Mouse (Mus musculus) regulatory T cell (primary cell): ENCODE data around the gene Cfap57.
"Not testable (repeated sequence)": the region's sequence is repeated elsewhere in the genome, so short reads cannot be mapped to it uniquely, and the experiment has no call there.

Experiments used
- in situ Hi-C: fragments of 300-600 bp; cut with MboI, MseI; formaldehyde crosslinking; loops from one replicate; pipeline ENCODE4 v1.15.1; 2025; ENCODE audit warnings: high pct_unique_total_duplicates

Gene Cfap57

DNA sequence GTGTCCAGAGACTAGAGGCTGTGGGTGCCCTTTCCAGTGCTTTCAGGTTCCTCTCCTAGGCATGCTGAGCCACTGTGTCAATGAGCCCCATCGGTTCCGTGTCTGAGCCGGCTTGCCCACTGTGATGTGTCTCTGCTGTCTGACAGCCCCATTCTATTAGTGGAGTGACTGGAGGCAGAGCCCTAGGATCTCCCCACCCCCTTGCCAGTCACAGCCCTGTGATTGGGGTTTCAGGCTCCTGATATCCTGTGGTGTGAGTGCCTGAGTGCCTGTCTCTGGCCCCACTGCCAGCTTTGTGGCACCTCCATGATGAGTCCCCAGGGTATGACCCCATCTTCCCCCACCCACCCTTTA, 55.7 kb downstream of the Cfap57 start:
- in situ Hi-C loops: no loop called here

DNA sequence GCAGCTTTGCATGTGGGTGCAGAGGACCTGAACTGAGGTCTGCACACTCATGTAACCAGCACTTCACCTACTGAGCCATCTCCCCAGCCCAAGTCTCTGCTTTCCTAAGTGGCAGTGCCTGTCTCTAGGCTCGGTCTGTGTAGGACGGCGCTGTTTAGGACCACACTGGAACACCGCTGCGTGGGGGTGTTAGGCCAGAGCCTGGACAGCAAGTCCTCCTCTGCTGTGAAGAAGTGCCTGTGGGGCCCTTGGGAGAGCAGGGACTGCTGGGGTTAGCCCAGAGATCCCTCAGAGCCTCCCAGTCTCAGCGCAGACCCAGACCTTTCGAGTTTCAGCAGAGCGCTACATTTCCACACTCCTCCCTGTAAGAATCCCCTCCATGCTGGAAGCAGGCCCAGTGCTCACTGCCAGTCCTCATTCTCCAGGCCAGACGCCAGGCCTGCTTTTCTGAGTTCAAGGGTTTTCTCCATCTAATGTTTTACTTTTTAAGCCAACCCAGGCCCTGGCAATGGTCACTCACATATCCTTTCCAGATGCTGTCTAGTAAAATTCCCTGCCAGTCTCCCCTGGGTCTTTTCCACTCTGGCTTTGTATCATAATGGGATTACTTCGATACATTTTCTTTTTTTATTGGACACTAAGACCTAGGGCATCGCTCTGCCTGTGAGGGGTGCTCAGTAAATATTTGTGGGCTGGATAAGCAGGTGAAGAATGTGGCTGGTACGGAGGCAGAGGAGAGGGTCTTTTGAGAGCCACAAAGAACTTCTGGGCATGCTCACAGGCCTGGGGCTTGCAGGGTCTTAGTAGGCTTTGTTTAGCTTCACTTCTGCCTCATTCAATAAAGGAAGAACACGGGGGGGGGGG, 56.3 kb downstream of the Cfap57 start:
- in situ Hi-C loops: no loop called here

DNA sequence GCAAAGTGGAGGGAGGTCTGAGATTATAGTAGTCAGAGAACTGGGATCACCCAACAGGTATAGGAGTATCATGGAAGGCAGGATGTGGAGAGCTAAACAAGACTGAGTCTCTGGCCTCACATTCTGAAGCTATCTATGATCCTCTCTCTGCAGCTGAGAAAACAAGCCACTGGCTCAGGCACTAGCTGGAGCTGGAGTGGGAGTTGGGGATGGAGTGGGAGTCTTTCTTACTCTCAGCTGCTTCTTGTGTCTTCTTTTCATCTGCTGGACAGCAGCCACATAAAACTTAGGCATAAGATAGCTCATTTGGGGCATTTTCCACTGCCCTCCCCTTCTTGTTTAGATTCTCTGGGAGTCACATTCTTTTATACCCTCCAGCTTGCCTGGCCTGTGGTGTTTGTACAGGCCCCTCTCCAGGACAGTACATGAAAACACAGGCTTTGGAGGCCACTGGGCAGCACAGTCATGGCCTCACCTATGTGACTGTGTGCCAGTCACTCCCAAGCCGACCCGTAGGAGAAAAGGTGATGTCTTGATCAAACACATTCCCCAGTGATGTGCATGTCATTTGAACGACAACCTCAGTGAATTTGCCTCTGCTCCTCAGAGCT, 67.4 kb downstream of the Cfap57 start:
- in situ Hi-C loops: no loop called here

DNA sequence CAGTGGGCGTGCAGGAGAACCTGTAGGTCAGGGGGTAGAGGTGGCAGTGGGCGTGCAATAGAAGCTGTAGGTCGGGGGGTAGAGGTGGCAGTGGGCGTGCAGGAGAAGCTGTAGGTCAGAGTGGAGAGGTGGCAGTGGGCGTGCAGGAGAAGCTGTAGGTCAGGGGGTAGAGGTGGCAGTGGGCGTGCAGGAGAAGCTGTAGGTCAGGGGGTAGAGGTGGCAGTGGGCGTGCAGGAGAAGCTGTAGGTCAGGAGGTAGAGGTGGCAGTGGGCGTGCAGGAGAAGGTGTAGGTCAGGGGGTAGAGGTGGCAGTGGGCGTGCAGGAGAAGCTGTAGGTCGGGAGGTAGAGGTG, 72.5 kb downstream of the Cfap57 start:
- in situ Hi-C loops: not testable (repeated sequence)

DNA sequence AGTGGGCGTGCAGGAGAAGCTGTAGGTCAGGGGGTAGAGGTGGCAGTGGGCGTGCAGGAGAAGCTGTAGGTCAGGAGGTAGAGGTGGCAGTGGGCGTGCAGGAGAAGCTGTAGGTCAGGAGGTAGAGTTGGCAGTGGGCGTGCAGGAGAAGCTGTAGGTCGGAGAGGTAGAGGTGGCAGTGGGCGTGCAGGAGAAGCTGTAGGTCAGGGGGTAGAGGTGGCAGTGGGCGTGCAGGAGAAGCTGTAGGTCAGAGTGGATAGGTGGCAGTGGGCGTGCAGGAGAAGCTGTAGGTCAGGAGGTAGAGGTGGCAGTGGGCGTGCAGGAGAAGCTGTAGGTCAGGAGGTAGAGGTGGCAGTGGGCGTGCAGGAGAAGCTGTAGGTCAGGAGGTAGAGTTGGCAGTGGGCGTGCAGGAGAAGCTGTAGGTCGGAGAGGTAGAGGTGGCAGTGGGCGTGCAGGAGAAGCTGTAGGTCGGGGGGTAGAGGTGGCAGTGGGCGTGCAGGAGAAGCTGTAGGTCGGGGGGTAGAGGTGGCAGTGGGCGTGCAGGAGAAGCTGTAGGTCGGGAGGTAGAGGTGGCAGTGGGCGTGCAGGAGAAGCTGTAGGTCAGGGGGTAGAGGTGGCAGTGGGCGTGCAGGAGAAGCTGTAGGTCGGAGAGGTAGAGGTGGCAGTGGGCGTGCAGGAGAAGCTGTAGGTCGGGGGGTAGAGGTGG, 73.0 kb downstream of the Cfap57 start:
- in situ Hi-C loops: not testable (repeated sequence)

DNA sequence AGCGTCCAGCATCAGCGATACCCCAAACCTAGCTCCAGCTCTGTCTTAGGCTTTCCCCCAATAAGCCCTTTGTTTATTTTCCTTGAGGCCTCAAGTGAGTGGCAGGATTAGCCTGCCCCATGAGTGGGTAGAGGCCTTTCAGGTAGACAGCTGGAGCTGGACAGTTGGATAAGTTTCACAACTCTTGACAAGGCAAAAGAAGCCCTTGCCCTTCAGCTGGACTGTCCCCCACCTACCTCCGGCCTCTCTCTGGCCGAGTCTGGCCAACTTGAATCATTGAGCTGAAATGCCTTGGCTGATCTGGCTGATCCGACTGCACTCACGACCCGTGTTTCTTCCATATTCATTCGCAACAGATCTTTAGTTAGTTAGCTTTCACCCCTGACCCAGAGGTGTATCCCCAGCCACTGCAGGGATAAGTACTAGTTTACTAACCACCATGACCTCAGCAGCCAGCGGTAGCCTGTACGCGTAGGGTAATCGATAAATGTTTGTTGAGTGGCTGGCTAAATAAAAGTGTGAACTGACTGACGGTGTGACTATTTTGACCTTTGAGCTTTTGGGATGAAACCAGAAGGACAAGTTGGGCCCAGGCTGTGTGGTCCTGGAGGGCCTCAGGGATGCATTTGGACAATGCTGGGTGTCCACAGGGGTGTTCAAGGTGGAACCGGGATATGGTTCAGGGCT, 76.0 kb downstream of the Cfap57 start:
- in situ Hi-C loops: no loop called here

DNA sequence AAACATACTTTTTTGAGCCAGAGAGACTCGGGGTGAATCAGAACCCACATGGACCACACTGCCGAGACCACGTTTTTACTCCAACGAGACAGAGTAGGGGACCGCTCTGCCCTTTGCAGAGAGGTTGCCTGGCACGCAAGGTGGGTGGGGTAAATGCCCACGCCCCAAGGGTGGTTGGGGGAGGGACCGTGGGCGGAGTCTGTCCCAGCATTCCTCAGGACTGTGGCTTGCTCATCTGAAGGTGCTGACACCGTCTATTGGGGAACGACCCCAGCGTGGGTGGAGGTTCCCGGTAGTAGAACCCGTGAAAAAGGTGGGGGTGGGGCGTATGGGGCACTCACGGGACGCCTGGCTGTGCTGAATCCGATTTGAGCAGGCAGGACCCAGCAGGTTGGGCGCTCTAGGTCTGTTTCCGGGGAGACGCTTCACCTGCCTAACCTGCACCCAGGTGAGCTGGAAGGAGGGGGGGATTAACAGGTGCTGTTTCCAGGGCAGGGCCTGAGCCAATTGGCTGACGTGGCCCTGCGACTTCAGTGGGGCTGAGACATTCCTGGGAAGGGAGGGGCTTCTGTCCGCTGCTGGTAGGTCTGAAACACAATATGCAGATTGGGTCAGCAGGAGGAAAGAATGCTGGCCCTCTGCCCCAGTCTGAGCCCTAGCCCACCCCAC, 76.9 kb downstream of the Cfap57 start, which contains the start of gene Tmem125:
TSS of gene Tmem125 (minus strand) at position 453 of the 669 bp plus-strand sequence.
- in situ Hi-C loops: no loop called here

DNA sequence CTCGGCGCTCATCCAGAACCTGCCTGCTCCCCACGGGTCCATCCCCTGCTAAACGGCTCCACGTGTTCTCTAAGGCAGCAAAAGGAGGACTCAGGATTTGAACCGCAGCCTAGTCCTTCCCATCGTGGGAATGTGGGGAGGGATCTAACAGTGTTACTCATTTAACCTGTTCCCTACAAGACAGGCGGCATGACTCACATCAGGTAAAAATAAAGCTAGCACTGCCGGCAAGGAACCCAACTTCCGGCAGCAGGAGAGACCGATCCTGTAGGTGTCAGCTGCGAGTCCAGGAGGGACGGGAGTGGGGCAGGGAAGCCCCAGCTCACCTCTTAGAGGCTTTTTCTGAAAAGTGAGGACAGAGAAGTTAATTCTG, 77.4 kb downstream of the Cfap57 start:
- in situ Hi-C loops: no loop called here

DNA sequence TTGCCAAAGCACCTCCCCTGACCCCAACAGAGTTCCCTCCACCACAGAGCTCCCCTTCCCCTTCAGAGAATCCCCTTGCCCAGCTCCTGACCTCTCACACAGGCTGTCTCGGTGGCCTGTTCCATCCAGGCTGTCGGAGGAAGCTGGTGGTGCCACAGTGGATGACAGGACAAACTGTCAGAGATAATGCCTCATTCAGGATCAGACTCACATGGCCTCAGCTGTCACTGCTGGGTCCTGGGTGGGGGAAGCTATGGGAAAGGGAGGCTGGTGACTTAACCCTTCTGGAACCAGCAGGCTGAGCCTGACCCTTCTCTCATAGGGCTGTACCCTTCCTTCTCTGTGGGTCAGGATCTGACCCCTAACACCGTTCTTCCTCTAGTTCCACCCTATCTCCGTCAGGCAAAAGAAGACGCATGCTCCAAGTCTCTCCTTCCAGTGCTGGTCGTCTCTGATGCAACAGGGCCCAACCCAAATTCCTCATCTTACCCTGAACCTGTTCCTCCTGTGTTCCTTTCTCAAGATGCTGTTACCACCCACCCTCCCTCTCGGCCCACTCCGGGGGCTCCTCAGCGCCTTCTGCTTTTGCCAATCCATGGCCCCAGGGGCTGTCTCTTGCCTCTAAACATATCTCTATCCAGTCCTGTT, 77.9 kb downstream of the Cfap57 start:
- in situ Hi-C loops: no loop called here

DNA sequence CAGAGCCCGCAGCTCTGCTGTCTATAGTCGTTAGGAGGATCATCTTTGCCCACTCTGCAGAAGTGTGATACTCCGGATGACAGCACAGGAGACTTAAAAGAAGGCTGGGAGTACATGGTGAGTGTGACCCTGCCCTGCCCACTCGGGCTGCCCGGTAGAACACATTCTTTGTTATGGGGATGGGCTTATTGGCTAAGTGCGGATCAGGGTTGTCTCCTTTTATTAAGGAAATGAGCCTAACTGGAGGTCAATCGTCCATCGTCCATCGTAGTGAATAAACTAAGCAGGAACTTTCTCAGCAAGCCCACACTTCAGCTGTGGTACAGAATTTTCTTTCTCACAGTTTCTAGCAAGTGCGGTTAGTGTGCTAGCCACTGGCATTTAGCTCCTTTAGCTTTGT, 80.7 kb downstream of the Cfap57 start:
- in situ Hi-C loops: no loop called here

DNA sequence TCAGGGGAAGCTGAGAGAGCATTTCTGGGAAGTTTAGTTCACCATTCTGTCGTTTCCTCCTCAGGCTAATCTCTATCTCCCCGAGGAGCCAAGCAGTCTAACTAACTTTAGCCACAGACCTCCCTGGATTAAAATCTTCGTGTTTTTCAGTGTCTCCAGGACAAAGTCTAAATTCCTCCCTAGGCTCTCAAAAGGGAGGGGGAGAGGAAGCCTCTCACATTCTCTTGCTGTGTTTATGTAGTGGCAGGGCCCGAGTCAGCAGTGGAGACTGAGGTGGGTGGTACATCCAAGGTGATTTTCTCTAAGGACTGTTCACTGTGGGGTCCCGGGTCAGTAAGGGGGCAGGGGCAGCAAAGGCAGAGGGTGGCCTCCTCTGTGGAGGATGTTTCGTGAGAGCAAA, 82.8 kb downstream of the Cfap57 start:
- in situ Hi-C loops: no loop called here

DNA sequence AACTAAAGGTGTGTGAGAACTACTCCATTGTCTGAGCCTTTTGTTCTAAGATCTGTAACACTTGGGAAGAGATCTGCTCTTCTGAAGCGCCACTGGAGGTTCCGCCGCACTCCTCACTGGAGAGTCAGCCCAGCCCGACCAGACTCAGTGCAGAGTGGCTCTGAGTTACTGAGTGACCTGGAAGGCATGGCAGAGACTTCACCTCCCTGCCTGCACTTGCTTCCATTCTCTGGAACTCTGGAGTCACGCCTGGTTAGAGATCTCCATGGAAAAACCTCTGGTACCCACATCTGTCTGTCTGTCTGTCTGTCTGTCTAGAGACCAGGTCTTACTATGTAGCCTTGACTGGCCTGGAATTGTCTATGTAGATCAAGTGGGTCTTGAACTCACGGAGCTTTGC, 85.0 kb downstream of the Cfap57 start:
- in situ Hi-C loops: no loop called here

DNA sequence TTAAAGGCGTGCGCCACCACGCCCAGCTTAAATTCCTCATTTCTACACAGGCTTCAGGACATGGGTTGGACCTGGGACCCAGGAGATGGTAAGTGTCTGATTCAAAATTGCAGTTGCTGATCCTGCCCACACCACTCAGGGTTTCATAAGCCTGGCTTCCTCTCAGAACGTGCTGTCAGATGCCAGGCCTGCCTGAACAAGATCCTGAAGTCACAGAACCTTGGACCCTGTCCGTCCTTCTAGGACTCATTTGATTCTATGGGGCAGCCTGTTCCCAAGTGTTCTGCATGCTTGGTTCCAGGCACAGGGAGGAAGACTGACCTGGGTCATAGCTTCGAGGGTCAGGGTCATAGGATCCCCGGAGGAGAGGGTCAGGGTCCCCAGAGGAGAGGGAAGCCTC, 87.0 kb downstream of the Cfap57 start:
- in situ Hi-C loops: no loop called here

DNA sequence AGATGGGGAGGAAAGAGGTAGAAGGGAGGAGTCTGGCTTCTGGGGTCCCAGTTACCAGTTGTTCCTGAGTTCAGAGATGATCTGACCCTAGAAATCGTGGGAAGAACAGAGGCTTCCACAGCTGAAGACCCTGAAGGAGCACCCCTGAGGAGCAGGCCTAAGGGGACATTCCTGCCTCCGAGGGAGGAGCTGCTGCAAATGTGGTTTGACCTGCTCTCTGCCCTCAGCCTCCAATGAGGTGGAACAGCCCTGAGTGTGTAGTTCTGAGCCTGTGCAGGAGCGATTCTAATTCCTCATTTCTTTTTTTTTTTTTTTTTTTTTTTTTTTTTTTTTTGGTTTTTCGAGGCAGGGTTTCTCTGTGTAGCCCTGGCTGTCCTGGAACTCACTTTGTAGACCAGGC, 87.4 kb downstream of the Cfap57 start:
- in situ Hi-C loops: no loop called here

DNA sequence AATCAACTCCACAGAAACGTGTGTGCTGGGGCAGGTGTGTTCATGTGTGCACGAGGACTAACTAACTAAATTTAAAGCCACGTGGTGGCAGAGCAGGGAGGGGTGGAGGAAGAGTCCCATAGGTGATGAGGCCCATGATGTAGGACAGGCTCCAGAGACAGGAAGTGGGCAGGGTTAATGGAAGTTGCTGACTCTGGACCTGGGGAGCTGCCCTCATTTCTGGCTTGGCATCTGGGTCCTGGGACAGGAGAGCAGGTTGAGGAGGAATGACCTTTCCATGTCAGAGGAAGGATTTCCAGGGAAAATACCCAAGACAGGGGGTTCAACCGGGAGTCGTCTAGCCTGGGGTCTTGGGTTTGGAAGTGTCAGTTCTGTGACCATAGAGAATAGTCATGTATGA, 87.9 kb downstream of the Cfap57 start:
- in situ Hi-C loops: no loop called here

DNA sequence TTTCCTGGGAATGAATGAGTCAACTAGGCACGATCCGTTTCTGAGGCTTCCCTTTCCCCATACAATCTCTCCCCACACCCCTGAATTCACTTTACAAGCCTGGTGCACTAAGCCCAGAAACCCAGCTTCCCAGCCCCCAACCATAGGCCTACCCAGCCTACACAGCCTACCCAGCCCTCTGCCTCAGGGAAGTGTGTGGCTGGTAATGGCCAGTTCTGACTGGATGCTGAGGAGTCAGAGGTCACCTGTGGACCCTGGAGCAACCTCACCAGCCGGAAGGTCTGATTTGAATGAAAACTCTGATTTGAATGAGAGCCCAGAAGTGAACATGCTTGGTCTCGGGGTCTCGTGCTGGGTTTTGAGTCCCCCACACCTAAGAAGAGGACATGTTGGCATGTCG, 92.9 kb downstream of the Cfap57 start:
- in situ Hi-C loops: no loop called here

DNA sequence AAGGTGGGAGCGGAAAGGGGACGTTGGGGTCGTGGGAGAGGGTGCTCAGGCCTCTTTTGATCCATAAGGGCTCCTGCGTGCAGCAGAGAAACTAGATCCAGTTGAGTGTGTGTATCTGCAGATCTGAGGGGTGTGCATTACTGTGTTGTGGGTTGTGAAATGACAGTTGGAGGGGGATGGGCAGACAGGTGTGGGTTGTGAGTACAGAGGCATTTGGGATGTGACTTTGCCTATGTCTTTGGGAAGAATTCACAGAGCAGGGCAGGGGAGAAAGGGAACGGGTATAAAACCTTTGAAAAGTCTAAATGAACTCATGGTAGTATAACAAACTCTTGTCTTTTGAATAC, 93.3 kb downstream of the Cfap57 start:
- in situ Hi-C loops: no loop called here

DNA sequence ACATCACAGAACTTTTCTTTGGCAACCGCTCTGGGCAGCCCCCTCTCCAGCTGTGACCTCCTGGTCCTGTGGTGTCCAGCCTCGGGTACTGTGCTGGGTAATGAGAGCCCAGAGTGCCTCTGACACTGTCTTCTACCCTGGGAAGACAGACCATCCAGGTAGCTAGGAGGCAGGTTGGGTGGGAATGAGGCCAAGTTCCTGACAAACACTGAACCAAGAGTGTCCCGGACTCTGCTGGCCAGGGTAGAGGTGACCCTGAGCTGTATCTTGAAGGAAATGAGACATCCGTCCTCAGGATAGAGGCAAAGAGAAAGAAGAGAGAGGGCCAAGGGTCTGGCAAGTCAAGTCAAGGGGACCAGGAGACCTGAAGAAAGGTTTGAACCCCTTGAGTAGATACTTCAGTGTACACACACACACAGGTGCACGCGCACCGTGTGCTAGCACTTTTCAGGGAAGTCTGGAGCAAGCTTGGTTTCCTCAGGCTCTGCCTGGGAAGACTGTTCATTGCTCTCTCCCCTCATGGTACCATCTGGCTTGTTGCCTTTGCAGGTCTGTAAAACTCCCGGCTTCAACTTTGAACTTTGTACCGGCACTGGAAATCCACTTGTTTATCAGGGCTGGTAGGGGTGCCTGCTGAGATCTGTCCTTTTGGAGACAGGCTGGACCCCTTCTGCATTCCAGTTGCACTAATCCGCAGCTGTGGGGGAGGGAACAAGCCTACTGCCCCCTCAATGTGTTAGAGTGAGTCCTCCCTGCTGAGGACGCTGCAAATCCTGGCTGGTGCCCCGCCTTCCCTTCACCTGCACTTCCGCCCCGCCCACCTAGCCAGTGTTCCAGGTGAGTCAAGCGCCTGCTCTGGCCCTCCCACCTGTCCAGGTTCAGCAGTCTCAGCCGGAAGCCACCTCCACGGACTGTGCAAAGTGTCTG, 93.9 kb downstream of the Cfap57 start, which contains the start of gene 2610528J11Rik:
TSS of gene 2610528J11Rik (plus strand) at position 592 of the 927 bp plus-strand sequence.
- in situ Hi-C loops: no loop called here

DNA sequence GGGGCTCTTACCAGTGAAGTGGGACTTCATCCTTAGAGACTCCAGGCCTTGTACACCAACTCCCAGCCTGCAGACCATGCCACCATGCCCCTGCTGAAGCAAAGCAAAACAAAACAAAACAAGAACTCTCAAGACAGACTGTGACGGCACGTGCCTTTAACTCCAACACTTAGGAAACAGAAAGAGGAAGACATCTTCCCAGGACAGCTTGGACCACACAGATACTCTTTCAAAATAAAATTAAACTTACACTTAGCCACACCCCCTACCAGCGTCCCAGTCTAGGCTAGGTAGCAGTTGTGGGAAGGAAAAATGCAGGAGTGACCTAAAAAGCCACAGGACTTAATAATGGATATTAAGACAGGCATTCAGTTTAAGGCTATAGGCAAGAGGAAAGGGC, 94.8 kb downstream of the Cfap57 start:
- in situ Hi-C loops: no loop called here

DNA sequence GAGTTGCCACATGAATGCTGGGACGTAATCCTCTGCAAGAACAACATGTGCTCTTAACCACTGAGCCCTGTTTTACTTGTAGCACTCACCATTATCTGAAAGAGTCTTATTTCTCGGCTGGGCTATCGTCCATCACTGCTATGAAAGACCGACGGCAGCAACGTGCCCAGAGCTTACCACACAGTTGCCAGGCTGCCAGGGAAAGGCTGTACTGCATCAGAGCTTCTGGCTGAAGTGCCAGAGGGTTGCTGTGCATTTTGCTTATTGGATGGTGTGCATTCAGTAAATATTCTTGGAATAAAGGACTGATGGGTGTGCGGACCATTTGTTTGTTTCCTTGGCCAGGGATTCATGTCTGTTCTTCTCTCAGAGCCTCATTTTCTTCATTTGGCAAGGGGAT, 96.6 kb downstream of the Cfap57 start:
- in situ Hi-C loops: loop anchor here (5.0 kb wide), 1 partner anchor 42 kb away; no protein-coding TSS in a partner anchor
